Mouse (Mus musculus): Measurements from ENCODE around the gene Spib. TPM values are rescaled to one million over a fixed set of nuclear protein-coding genes. Genes with fewer than 3 reads are reported as not detected.

Gene Spib
- polyA plus RNA-seq, 1 experiment from 2014 or later, result 0.25 TPM

DNA sequence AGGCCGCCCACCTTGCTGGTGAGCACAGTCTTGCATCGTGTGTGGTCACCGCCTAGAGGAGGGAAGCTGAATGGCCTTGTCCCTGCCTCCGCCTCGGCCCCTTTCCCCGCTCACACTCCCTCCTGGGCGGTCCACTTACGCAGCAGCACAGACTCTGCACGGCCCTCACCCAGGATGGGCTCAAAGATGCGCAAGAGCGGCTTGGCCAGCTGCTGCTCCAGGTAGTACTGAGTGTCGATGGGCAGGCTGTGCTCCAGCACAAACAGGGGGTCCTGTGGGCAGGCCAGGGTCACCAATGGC is 1.8 kb upstream of the Spib start:
- Histone ChIP-seq H3K36me3 (peaks cover 67% of the 10 kb centered on the region), H3K4me1 (no peaks in the 10 kb centered on the region), H3K27me3 (peaks cover 7% of the 10 kb centered on the region), H3K27ac (no peak overlapping the region), H3K4me2 (replicated peaks) (no peak overlapping the region), H3K9ac (no peak overlapping the region), H3K9me3 (no peaks in the 10 kb centered on the region), H3K4me3 (no peak overlapping the region)
- no peak for ATAC-seq (ENCODE audit: low FRiP score, low read depth)
- WGBS, result 82% methylated on average over 12 of the region's 12 CpGs

DNA sequence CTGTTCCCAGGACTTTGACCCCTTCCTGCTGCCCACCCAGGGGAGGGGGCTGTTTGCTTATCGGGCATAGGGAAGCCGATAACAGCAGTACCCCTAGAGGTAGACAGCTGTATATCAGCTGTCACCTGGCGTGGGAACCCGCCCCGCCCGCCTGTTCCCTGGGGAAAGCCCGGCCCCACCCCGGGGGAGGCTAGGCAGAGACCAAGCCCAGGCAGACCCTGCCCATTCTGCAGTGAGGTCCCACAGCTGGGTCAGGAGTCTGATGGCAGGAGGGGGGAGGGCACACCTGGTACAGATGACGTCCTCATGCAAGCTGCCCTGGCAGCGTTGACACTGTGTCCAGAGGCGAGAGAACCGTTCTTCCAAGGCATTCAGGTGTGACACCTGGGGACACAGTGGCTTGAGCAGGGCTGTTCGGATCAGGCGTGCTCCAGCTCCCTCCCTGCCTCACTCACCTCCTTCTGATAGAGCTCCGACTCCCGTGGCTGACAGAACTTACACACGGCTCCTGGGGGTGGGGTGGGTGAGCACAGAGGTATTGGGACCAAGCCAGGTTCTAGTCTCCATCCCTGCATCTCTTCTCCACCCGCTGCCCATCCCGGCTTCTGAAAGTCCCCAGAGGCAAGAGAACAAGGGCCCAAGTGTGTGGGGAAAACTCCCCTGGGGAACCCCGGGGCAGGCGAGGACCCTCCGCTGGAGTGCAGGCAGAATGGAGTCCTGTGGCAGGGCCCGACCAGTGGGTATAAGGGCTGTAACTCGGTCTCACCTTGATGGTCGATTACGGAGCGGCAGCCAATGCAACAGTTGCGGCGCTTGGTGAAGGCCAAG is 1.3 kb upstream of the Spib start:
- peaks cover 13% of the 10 kb centered on the region for H3K27me3 ChIP-seq
- no peak overlapping the region for H3K4me2 ChIP-seq (replicated peaks)
- H3K9ac ChIP-seq, result no peak overlapping the region
- ATAC-seq (ENCODE audit: low FRiP score, low read depth), result no peak
- H3K4me3 ChIP-seq, result no peak overlapping the region
- H3K4me1 ChIP-seq, result peaks cover 2% of the 10 kb centered on the region
- H3K9me3 ChIP-seq, result no peaks in the 10 kb centered on the region
- WGBS, result 85% methylated on average over 29 of the region's 29 CpGs
- peaks cover 61% of the 10 kb centered on the region for H3K36me3 ChIP-seq
- no peak overlapping the region for H3K27ac ChIP-seq

DNA sequence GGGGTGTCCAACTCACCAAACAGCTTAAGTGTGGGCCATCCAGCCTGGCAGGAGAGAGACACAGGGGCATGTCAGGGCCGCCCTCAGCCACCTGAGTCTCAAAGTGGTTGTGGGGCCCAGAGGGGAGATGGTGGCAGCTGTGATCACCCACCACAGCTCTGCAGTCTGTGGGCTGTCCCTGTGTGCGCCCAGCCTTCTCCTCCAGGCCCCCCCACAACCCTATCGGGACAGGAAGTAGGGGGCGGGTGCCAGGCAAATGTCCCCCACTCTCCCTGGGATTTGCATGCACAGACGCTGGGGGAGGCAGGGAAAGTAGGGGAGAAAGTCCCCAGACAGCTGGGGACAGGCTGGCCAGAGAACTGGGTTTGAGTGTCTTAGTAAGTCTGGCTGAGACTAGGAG is 664 bp downstream of the Spib start:
- Histone ChIP-seq H3K36me3 (peaks cover 42% of the 10 kb centered on the region), H3K4me3 (no peak overlapping the region), H3K9me3 (no peaks in the 10 kb centered on the region), H3K27ac (no peak overlapping the region), H3K4me2 (replicated peaks) (no peak overlapping the region), H3K9ac (no peak overlapping the region), H3K4me1 (peaks cover 8% of the 10 kb centered on the region), H3K27me3 (peaks cover 31% of the 10 kb centered on the region)
- WGBS, result 42% methylated on average over 5 of the region's 5 CpGs
- ATAC-seq (ENCODE audit: low FRiP score, low read depth), result no peak

DNA sequence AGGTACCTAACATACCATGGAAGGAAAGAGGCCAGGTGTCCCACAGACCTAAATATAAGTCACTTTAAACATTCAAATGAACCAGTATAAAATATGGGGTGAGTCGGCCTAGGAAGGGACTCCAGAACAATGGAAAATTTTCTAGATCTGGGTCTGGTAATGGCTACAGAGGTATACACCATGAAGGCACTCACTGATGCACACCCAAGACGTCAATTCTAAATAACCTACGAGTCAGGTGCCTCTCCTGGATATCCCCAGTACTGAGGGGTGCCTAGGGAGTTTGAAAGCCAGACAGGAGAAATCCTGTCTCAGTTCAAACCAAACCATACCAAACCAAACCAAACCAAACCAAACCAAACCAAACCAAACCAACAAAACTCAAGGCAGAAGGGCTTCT is 1.4 kb downstream of the Spib start:
- 66% methylated on average over 3 of the region's 3 CpGs for WGBS
- H3K36me3 ChIP-seq, result peaks cover 35% of the 10 kb centered on the region
- H3K9ac ChIP-seq, result no peak overlapping the region
- no peaks in the 10 kb centered on the region for H3K9me3 ChIP-seq
- no peak overlapping the region for H3K4me2 ChIP-seq (replicated peaks)
- peaks cover 38% of the 10 kb centered on the region for H3K27me3 ChIP-seq
- ATAC-seq (ENCODE audit: low FRiP score, low read depth), result no peak
- no peak overlapping the region for H3K4me3 ChIP-seq
- peaks cover 8% of the 10 kb centered on the region for H3K4me1 ChIP-seq
- no peak overlapping the region for H3K27ac ChIP-seq

DNA sequence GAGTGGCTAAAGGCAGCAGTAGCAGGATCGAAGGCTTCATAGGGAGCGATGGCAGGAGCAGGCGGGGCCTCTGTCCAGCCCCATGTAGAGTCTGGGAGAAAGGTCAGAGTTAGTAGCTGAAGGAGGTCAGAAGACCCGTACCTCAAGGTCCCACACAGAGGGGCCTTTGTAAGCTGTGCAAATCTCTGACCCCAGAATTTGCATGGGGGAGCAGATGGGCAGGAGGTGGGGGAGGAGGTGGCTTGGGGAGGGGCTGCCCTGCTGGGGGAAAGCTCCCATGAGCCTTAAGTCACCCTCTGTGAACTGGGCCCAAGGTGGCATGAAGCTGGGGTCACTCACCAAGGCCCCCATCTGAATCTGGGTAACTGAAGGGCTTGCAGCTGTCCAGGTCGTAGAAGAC is 2.4 kb downstream of the Spib start:
- 0 out of 2 replicates have a peak overlapping the region, but pooled peaks have one; percentile 4 for H3K9ac ChIP-seq
- peaks cover 14% of the 10 kb centered on the region for H3K4me1 ChIP-seq
- no peak for ATAC-seq (ENCODE audit: low FRiP score, low read depth)
- 70% methylated on average over 5 of the region's 5 CpGs for WGBS
- no peak overlapping the region for H3K4me3 ChIP-seq
- H3K9me3 ChIP-seq, result no peaks in the 10 kb centered on the region
- H3K36me3 ChIP-seq, result peaks cover 25% of the 10 kb centered on the region
- H3K4me2 ChIP-seq (replicated peaks), result no peak overlapping the region
- peaks cover 48% of the 10 kb centered on the region for H3K27me3 ChIP-seq
- no peak overlapping the region for H3K27ac ChIP-seq

DNA sequence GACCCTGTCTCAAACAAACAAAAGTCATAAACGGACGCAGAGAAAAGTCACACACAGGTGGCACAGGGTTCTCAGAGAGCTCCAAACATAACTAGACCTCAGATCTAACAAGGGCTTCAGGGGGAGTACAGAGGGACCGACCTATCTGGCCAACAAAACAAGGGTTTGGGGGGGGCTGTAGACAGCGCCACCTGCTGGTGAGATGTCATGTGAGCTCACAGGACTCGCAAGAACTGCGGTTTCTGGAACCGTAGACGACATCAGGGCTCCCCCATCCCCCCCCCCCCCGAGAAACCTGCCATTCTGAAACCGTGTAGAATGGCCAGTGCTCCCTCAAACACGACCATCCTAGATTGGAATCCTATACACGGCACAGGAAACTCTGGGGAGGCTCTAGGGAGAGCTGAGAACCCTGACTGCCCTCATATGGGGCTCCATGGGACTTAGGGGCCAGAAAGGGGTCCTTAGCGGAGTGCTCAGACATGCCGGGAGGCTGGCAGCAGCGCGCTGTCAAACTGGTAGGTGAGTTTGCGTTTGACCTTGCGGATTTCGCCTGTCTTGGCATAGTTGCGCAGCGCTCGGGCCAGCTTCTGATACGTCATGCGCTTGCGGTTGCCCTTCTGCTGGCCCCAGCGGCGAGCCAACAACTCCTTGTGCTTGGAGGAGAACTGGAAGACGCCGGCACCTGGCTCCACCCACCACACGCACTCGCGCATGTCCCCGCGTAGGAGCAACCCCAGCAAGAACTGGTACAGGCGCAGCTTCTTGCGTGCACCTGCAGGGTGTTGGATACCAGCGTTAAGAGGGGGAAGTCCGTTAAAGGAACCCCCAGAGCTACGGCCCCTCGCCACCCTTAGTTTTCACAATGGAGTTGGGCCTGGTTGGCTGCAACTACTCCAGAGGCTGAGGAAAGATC is 4.1 kb downstream of the Spib start:
- H3K36me3 ChIP-seq, result peaks cover 8% of the 10 kb centered on the region
- H3K4me1 ChIP-seq, result peaks cover 15% of the 10 kb centered on the region
- H3K27me3 ChIP-seq, result peaks cover 66% of the 10 kb centered on the region
- H3K9me3 ChIP-seq, result no peaks in the 10 kb centered on the region
- H3K4me2 ChIP-seq (replicated peaks), result peak overlapping the region; percentile 77
- ATAC-seq (ENCODE audit: low FRiP score, low read depth), result no peak
- 5% methylated on average over 40 of the region's 40 CpGs for WGBS
- H3K4me3 ChIP-seq, result peak overlapping the region; percentile 43
- H3K27ac ChIP-seq, result no peak overlapping the region
- peak overlapping the region; percentile 56 for H3K9ac ChIP-seq

DNA sequence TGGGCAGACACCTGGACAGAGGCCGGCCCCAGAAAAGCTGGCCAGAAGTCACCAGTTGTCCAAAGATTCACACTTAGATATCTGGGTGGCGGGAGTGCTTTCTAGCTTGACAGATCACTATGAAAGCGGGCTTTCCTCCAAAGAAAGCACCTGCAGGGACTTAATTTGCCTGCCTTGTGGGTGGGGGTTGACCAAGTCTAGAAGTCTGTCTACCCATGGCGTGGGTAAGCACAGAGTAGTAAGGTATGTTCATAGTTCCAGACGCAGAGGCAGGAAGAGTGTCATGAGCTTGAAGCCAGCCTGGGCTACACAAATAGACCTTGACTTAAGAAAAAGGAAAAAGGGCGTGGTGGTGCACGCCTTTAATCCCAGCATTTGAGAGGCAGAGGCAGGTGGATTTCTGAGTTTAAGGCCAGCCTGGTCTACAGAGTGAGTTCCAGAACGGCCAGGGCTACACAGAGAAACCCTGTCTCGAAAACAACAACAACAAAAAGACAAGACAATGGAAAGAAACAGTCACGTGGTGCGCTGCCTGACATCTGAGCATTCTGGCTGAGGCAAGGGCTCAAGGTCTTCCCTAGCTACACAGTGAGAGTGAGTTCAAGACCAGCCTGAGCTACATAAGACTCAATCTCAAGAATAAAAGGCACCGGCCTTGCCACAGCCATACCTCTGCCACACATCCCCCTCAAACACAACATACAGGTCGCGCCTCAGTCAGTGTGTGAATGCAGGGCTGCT is 5.3 kb downstream of the Spib start:
- no peak overlapping the region for H3K4me3 ChIP-seq
- H3K9me3 ChIP-seq, result no peaks in the 10 kb centered on the region
- no peaks in the 10 kb centered on the region for H3K36me3 ChIP-seq
- peaks cover 16% of the 10 kb centered on the region for H3K4me1 ChIP-seq
- 84% methylated on average over 14 of the region's 14 CpGs for WGBS
- no peak overlapping the region for H3K27ac ChIP-seq
- no peak overlapping the region for H3K4me2 ChIP-seq (replicated peaks)
- no peak overlapping the region for H3K9ac ChIP-seq
- peaks cover 78% of the 10 kb centered on the region for H3K27me3 ChIP-seq
- ATAC-seq (ENCODE audit: low FRiP score, low read depth), result no peak

DNA sequence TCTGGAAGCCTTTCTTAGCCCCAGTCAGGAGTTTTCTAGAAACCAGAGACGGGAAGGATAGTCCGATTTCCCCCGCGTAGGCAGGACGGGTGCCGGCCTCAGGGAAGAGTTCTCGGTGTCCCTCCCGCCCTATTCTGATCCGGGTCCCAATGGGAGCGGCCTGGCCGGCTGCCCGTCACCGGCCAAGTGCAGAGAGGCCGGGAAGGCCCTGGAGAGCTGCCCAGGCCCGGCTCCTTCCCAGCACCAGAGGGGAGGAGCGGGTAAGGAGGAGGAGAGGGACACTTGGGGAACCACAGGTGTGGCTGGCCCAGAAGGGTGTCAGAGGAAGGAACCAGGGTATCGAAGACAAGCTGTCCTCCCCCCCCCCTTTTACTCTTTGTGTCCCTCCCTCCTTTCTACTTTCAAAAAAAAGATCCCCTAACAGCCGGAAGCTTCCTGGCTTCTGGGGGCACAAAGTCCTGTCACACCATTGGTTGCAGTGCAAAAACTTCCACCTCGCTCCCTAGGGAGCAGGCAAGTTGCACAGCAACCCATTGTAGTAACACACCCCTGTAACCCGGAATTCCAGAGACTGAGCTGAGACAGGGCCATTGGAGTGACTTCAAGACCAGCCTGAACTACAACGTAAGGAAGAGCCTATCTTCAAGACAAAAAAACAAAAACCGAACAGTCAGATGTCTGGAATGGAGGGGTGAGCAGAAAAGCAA is 6.6 kb downstream of the Spib start:
- Histone ChIP-seq H3K4me2 (replicated peaks) (peak overlapping the region; percentile 14; the same call in 1 of the 2 replicates), H3K36me3 (no peaks in the 10 kb centered on the region), H3K27ac (no peak overlapping the region), H3K27me3 (peaks cover 89% of the 10 kb centered on the region), H3K9me3 (no peaks in the 10 kb centered on the region), H3K4me1 (peaks cover 17% of the 10 kb centered on the region), H3K9ac (peak overlapping the region; percentile 31), H3K4me3 (peak overlapping the region; percentile 3; the same call in 1 of the 2 replicates)
- 11% methylated on average over 22 of the region's 22 CpGs for WGBS
- ATAC-seq (ENCODE audit: low FRiP score, low read depth), result no peak

DNA sequence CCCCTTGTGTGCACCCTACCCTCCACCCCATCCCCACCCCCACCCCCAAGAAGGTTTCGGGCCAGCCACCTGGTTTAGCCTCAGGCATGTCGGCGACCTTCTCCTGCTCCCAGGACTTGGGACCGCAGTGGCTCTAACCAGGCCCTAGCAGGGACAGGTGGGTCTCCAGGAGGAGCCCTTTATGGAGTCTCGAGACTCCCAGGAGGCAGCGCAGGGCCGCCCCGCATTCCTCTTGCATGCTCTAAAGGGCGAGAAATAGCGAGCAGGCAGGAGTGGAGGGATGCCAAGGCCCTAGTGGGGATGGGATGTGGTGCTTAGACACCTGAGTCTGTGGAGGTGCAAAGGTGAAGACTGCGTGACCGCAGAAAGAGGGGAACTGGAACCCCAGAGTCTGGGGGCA is 7.4 kb downstream of the Spib start, which contains the start of gene Mybpc2:
Gene Mybpc2, minus strand, starts transcription at position 155 of the 400 bp plus-strand sequence.
- H3K9ac ChIP-seq, result peak within 1 kb of the TSS; percentile 31
- H3K27ac ChIP-seq, result no peak within 1 kb of the TSS
- no peaks in the 10 kb centered on the region for H3K36me3 ChIP-seq
- H3K27me3 ChIP-seq, result peaks cover 89% of the 10 kb centered on the region
- ATAC-seq (ENCODE audit: low FRiP score, low read depth), result no peak
- no peaks in the 10 kb centered on the region for H3K9me3 ChIP-seq
- 27% methylated on average over 12 of the region's 12 CpGs for WGBS
- peak within 1 kb of the TSS; percentile 14; the same call in 1 of the 2 replicates for H3K4me2 ChIP-seq (replicated peaks)
- peak within 1 kb of the TSS; percentile 3; the same call in 1 of the 2 replicates for H3K4me3 ChIP-seq
- H3K4me1 ChIP-seq, result peaks cover 17% of the 10 kb centered on the region

DNA sequence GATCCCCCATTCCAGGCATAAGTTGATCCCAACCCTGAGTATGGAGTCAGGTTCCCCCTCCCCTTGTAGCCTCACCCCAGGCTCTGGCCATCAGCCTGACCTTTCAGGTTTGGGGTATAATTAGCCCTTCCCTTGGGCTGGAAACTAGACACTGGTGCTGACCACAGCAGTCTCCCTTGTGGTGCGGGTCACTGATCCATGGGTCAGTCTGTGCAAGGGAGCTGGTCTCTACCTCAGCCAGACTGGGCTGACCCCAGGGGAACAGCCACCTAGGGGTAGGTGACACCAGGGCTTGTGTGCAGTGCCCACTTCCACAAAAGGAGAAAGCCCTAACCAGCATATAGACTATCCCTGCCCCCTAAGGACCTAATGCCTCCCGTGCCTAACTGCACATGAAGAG is 8.8 kb downstream of the Spib start:
- Histone ChIP-seq H3K4me1 (peaks cover 14% of the 10 kb centered on the region), H3K36me3 (no peaks in the 10 kb centered on the region), H3K9ac (no peak overlapping the region), H3K9me3 (no peaks in the 10 kb centered on the region), H3K27me3 (peaks cover 85% of the 10 kb centered on the region), H3K4me3 (no peak overlapping the region), H3K4me2 (replicated peaks) (no peak overlapping the region), H3K27ac (no peak overlapping the region)
- ATAC-seq (ENCODE audit: low FRiP score, low read depth), result no peak
- WGBS, result 74% methylated on average over 2 of the region's 2 CpGs

DNA sequence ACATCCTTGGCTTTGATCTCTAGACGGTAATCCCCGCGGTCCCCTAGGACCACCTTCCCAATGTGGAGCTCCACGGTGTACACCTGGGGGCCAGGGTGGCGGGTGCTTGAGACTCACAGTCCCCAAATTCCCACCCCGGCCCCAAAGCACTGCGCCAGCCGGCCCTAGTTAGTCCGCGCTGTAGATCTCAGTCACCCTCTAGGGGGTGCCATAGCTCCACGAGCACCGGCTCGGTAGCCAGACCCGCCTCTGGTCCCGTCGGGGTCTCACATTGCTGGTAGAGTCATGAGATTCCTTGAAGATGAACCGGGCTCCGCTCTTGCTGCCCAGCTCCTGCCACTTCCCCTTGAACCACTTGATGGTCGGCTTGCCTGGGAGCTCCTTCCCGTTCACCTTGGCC is 10.2 kb downstream of the Spib start:
- Histone ChIP-seq H3K4me2 (replicated peaks) (peak overlapping the region; percentile 50), H3K9ac (peak overlapping the region; percentile 43; the same call in 1 of the 2 replicates), H3K36me3 (no peaks in the 10 kb centered on the region), H3K4me1 (peaks cover 10% of the 10 kb centered on the region; the same call in 1 of the 2 replicates), H3K27ac (no peak overlapping the region), H3K27me3 (peaks cover 79% of the 10 kb centered on the region), H3K9me3 (no peaks in the 10 kb centered on the region), H3K4me3 (peak overlapping the region; percentile 5; the same call in 1 of the 2 replicates)
- 4% methylated on average over 20 of the region's 20 CpGs for WGBS
- peak; percentile 55; the same call in 1 of the 2 replicates for ATAC-seq (ENCODE audit: low FRiP score, low read depth)

Data from limb, embryonic 13.5 days (tissue).